Mouse (Mus musculus) CH12.LX (cell line): ENCODE measurements around the gene Gm37419. TPM values are rescaled to one million over a fixed set of nuclear protein-coding genes. Genes with fewer than 3 reads are reported as not detected.
A peak's percentile ranks its signal among the peaks of the same experiment; 100 is the strongest.

Source experiments
- DNase-seq: peaks from one replicate; pipeline ENCODE4 v3.0.0-alpha.2; 2013; ENCODE audit errors: extremely low read depth
- H3K27ac ChIP-seq: 2 replicates; pipeline ENCODE4 v1.5.1; 2012; ENCODE audit warnings: low read depth, mild to moderate bottlenecking, control low read depth, moderate library complexity; ENCODE audit not compliant: insufficient read depth
- H3K27me3 ChIP-seq: replicated peaks from 2 replicates; pipeline ENCODE3; 2012; ENCODE audit warnings: inconsistent platforms
- H3K36me3 ChIP-seq, 2 experiments: replicated peaks in 1 of 2; 2 replicates each; pipeline versions ENCODE3 to v1.6.1; 2012; ENCODE audit warnings: inconsistent platforms in 1 of 2, low read length in 1 of 2, mild to moderate bottlenecking in 1 of 2, mixed read lengths in 1 of 2, moderate library complexity in 1 of 2; ENCODE audit not compliant: control insufficient read depth in 1 of 2, insufficient read depth in 1 of 2
- H3K4me1 ChIP-seq, 2 experiments: 2 replicates each; pipeline ENCODE4 v1.6.1; 2012; ENCODE audit warnings: inconsistent platforms in 1 of 2, moderate library complexity in 1 of 2; ENCODE audit not compliant: insufficient read depth in 2 of 2, control insufficient read depth in 1 of 2
- H3K4me2 ChIP-seq: 2 replicates; pipeline ENCODE4 v1.6.1; 2012; ENCODE audit warnings: low read depth, mild to moderate bottlenecking, control low read depth; ENCODE audit not compliant: poor library complexity, insufficient read depth, severe bottlenecking
- H3K4me3 ChIP-seq, 3 experiments: fragments of 150-350 bp in 1 of 3; sonication (generic) in 1 of 3; replicated peaks in 1 of 3; 2 replicates each; pipeline versions ENCODE3 to v1.5.1; 2011 to 2012; ENCODE audit warnings: low read depth in 2 of 3, low read length in 2 of 3, mild to moderate bottlenecking in 2 of 3, moderate library complexity in 2 of 3, control low read depth in 1 of 3, improper control_type of control experiment in 1 of 3, inconsistent platforms in 1 of 3, mixed read lengths in 1 of 3; ENCODE audit not compliant: poor library complexity in 1 of 3
- H3K79me2 ChIP-seq: replicated peaks from 2 replicates; pipeline ENCODE4 v1.6.1; 2012; ENCODE audit warnings: mild to moderate bottlenecking, moderate library complexity; ENCODE audit not compliant: control insufficient read depth, poor library complexity, insufficient read depth, severe bottlenecking; ENCODE audit errors: extremely low read depth
- H3K9ac ChIP-seq: 2 replicates; pipeline ENCODE4 v1.6.1; 2012; ENCODE audit warnings: low read depth, mild to moderate bottlenecking, control low read depth, moderate library complexity; ENCODE audit not compliant: insufficient read depth
- H3K9me3 ChIP-seq: replicated peaks from 2 replicates; pipeline ENCODE3; 2012; ENCODE audit warnings: low read length, inconsistent platforms, mixed read lengths
- CHD2 ChIP-seq: IDR thresholded peaks from 2 replicates; pipeline ENCODE4 v1.6.1; 2011; ENCODE audit warnings: low read length, improper control_type of control experiment
- CTCF ChIP-seq, 2 experiments: IDR thresholded peaks in 1 of 2; conservative IDR thresholded peaks in 1 of 2; 2 replicates each; pipeline ENCODE4 v1.5.1; 2011 to 2012; ENCODE audit warnings: low read depth in 2 of 2, low read length in 2 of 2, improper control_type of control experiment in 1 of 2, inconsistent platforms in 1 of 2, mild to moderate bottlenecking in 1 of 2, moderate library complexity in 1 of 2
- EP300 ChIP-seq: IDR thresholded peaks from 2 replicates; pipeline ENCODE4 v1.6.1; 2011; ENCODE audit warnings: low read length, improper control_type of control experiment
- JUN ChIP-seq: IDR thresholded peaks from 2 replicates; pipeline ENCODE4 v1.6.1; 2011; ENCODE audit warnings: low read depth, mild to moderate bottlenecking, low read length, improper control_type of control experiment, moderate library complexity; ENCODE audit not compliant: insufficient read depth
- JUND ChIP-seq: conservative IDR thresholded peaks from 2 replicates; pipeline ENCODE4 v1.6.1; 2011; ENCODE audit warnings: low read depth, low read length, improper control_type of control experiment
- MAFK ChIP-seq: IDR thresholded peaks from 2 replicates; pipeline ENCODE4 v1.6.1; 2011; ENCODE audit warnings: low read length, improper control_type of control experiment; ENCODE audit not compliant: insufficient replicate concordance
- MAX ChIP-seq: IDR thresholded peaks from 2 replicates; pipeline ENCODE4 v1.6.1; 2011; ENCODE audit warnings: low read length, improper control_type of control experiment
- NRF1 ChIP-seq: IDR thresholded peaks from 2 replicates; pipeline ENCODE4 v1.6.1; 2014; ENCODE audit warnings: low read depth, mild to moderate bottlenecking, inconsistent platforms, low read length, improper control_type of control experiment, moderate library complexity
- PAX5 ChIP-seq: IDR thresholded peaks from 2 replicates; pipeline ENCODE4 v1.6.1; 2012; ENCODE audit warnings: low read length, inconsistent platforms, mixed read lengths
- POLR2A ChIP-seq: IDR thresholded peaks from 2 replicates; pipeline ENCODE4 v1.6.1; 2011; ENCODE audit warnings: low read depth, mild to moderate bottlenecking, improper control_type of control experiment, low read length
- POLR2AphosphoS2 ChIP-seq: IDR thresholded peaks from 2 replicates; pipeline ENCODE4 v1.6.1; 2011; ENCODE audit warnings: low read depth, low read length, improper control_type of control experiment
- RCOR1 ChIP-seq: conservative IDR thresholded peaks from 2 replicates; pipeline ENCODE4 v1.6.1; 2012; ENCODE audit warnings: low read depth, mild to moderate bottlenecking, inconsistent platforms, low read length, improper control_type of control experiment
- SIN3A ChIP-seq: IDR thresholded peaks from 2 replicates; pipeline ENCODE4 v1.6.1; 2012; ENCODE audit warnings: low read length, improper control_type of control experiment, inconsistent platforms
- UBTF ChIP-seq: IDR thresholded peaks from 2 replicates; pipeline ENCODE4 v1.6.1; 2012; ENCODE audit warnings: low read depth, mild to moderate bottlenecking, inconsistent platforms, low read length, improper control_type of control experiment, moderate library complexity
- USF1 ChIP-seq: IDR thresholded peaks from 2 replicates; pipeline ENCODE4 v1.6.1; 2014; ENCODE audit warnings: low read depth, mild to moderate bottlenecking, inconsistent platforms, low read length, improper control_type of control experiment
- ZC3H11A ChIP-seq: IDR thresholded peaks from 2 replicates; pipeline ENCODE4 v1.6.1; 2012; ENCODE audit warnings: low read depth, mild to moderate bottlenecking, inconsistent platforms, low read length, improper control_type of control experiment
- ZNF384 ChIP-seq: IDR thresholded peaks from 2 replicates; pipeline ENCODE4 v1.6.1; 2012; ENCODE audit warnings: low read depth, low read length, improper control_type of control experiment, inconsistent platforms
- dilution Hi-C: fragments of 300-500 bp; cut with MboI; formaldehyde crosslinking; loops from 2 replicates; pipeline ENCODE4 v1.14.3; 2020; ENCODE audit warnings: low sequenced_read_pairs; ENCODE audit not compliant: extremely low pct_unique_long_range_greater_than_20kb, extremely low pct_ligation_motif_present
- in situ Hi-C: fragments of 300-500 bp; cut with MboI; formaldehyde crosslinking; loops from 3 replicates; pipeline ENCODE4 v1.14.3; 2019; ENCODE audit warnings: low sequenced_read_pairs, low pct_ligation_motif_present, low pct_unique_long_range_greater_than_20kb, mixed read lengths
- polyA plus RNA-seq: library from polyadenylated mRNA; unstranded; fragments of >175 nt; gene quantifications from 2 replicates; pipeline ENCODE4 v1.2.1, GENCODE M21; 2012; ENCODE audit warnings: low read depth; ENCODE audit not compliant: insufficient read length
- total RNA-seq, 2 experiments: library from RNA; depleted of rRNA; stranded (reverse); fragments of 300-350 nt in 1 of 2; fragments of >200 nt in 1 of 2; gene quantifications; 2 replicates each; pipeline ENCODE4 v1.2.3; 2012 to 2014

Gene Gm37419
- total and polyA plus RNA-seq, 3 experiments, result not detected

DNA sequence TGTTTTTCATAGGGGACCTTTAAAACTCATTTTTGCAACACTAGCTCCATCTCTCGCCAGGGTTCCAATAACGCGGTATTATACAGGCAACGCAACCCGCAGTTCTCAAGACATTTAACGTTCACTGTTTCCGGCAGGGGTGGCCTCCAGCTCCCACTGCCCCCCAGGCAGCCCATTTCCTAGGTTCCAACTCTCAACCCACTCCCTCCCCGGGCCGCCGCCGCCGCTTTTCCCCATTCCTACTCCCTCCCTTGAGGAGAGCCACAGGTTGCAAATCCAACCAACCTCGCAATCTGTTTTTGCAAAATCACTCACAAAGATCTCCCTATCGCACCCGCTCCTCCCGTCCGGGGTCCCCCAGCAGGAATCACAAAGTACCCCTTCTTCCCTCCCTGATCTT is 1.4 kb upstream of the Gm37419 start:
- in situ Hi-C loops, result loop anchor here (10.0 to 25.0 kb wide), 3 partner anchors 650 to 875 kb away; no protein-coding TSS in a partner anchor
- H3K27me3 ChIP-seq, result peaks cover 60% of the 10 kb centered on the region
- no peaks in the 10 kb centered on the region for H3K36me3 ChIP-seq
- TF ChIP-seq ZC3H11A (no peak), PAX5 (no peak), EP300 (no peak), MAX (no peak), MAFK (no peak), NRF1 (no peak)
- no peaks in the 10 kb centered on the region for H3K9me3 ChIP-seq
- H3K9ac ChIP-seq, result no peak overlapping the region
- H3K4me1 ChIP-seq, result peaks cover 6 to 37% of the 10 kb centered on the region in 2 experiments
- no peak overlapping the region for H3K27ac ChIP-seq
- no peak for DNase-seq
- dilution Hi-C loops, result no loop called here
- H3K4me3 ChIP-seq, result no peak overlapping the region
- H3K4me2 ChIP-seq, result peak overlapping the region; percentile 100; the same call in 1 of the 2 replicates
- no peaks in the 10 kb centered on the region for H3K79me2 ChIP-seq

DNA sequence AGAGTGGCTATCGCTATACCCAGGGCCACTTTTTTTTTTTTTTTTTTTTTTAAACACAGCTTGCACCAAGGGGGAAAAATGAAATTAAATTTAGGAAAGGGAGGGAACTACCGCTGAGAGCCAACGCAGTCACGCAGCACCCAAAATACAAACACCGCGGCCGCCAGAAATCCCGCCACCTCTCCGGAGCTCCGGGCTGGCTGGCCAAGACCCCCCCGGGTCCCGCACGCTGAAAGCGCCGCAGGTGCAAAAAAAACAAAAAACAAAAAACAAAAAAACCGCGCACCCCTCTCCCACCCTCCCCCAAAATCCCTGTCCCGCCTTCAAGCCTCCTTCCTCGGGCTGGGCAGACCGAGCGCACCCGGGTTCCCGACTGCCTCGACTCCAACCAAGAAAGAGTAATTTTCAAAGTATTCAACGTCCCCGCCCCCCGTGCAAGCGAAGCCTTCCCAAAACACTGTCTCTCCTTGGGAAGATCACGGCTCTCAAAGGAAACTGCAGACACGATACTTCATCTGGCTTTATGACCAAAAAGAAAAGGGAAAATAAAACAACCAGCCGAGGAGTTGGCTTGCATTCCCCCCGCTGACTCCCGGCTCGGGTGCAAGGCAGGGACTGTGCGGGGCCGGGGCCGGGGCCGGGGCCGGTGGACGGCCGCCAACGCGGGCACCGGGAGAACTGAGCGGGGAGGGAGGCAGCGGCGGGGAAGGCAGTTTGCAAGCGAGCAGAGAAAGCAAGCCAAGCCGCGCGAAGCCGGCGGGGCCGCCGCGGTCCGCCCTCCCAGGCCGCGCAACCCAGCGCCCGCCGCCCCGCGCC is 733 bp upstream of the Gm37419 start:
- no peak for DNase-seq
- Histone ChIP-seq H3K27ac (no peak overlapping the region), H3K9me3 (no peaks in the 10 kb centered on the region), H3K9ac (peak overlapping the region; percentile 77), H3K4me1 (peaks cover 6 to 37% of the 10 kb centered on the region in 2 experiments), H3K4me2 (peak overlapping the region; percentile 100), H3K4me3 (peak overlapping the region; percentile 45 to 63 (median 55)), H3K27me3 (peaks cover 67% of the 10 kb centered on the region), H3K79me2 (no peaks in the 10 kb centered on the region), H3K36me3 (no peaks in the 10 kb centered on the region)
- TF ChIP-seq UBTF (peak; percentile 87; the same call in 1 of the 2 replicates), JUN (no peak), CHD2 (no peak), POLR2AphosphoS2 (no peak), MAFK (no peak), JUND (no peak), POLR2A (no peak), CTCF (conservative IDR thresholded peaks at IDR 0.05 in 1 of 2, IDR thresholded peaks at IDR 0.05 in 1 of 2; ENCODE audit: low read depth in 2 of 2, low read length in 2 of 2) (no peak), USF1 (no peak), SIN3A (no peak; the same call in 1 of the 2 replicates), EP300 (no peak), ZNF384 (peak; percentile 54; the same call in 1 of the 2 replicates), RCOR1 (no peak)
- dilution Hi-C loops (no loop called here), in situ Hi-C loops (loop anchor here (10.0 to 25.0 kb wide), 3 partner anchors 650 to 875 kb away; no protein-coding TSS in a partner anchor)
